Mouse (Mus musculus) spleen, postnatal 14 days (tissue): ENCODE measurements around the gene Gm11985.
A peak's percentile ranks its signal among the peaks of the same experiment; 100 is the strongest.
"Not testable (repeated sequence)": the region's sequence is repeated elsewhere in the genome, so short reads cannot be mapped to it uniquely, and the experiment has no call there.

Experiments used
- DNase-seq, 2 experiments: peaks; one replicate each; pipeline ENCODE4 v3.0.0; 2021 to 2022; ENCODE audit warnings: low spot score in 2 of 2

The Gm11985 gene

GRCm38 (mm10) chr11:7188469-7188868 is at the start of gene Gm11985:
TSS of gene Gm11985 (minus strand) at chr11:7188569.
- no peak for DNase-seq

- no peak for DNase-seq
Observed at GRCm38 (mm10) chr11:7237712-7238111, 49.3 kb upstream of the Gm11985 start.

GRCm38 (mm10) chr11:7236751-7237150 is 48.4 kb upstream of the Gm11985 start:
- DNase-seq, result no peak

GRCm38 (mm10) chr11:7234981-7235609 is 46.7 kb upstream of the Gm11985 start:
- no peak for DNase-seq

- no peak for DNase-seq
Observed at GRCm38 (mm10) chr11:7234436-7234835, 46.1 kb upstream of the Gm11985 start.

- no peak for DNase-seq
Observed at GRCm38 (mm10) chr11:7233333-7233732, 45.0 kb upstream of the Gm11985 start.

- no peak for DNase-seq
Observed at GRCm38 (mm10) chr11:7231958-7232357, 43.6 kb upstream of the Gm11985 start.

GRCm38 (mm10) chr11:7230000-7230399 is 41.6 kb upstream of the Gm11985 start:
- no peak for DNase-seq

- no peak for DNase-seq
Observed at GRCm38 (mm10) chr11:7228107-7228506, 39.7 kb upstream of the Gm11985 start.

GRCm38 (mm10) chr11:7226810-7227550 is 38.6 kb upstream of the Gm11985 start:
- no peak for DNase-seq

- DNase-seq, result no peak
Observed at GRCm38 (mm10) chr11:7226200-7226599, 37.8 kb upstream of the Gm11985 start.

- DNase-seq, result not testable (repeated sequence)
Observed at GRCm38 (mm10) chr11:7221826-7222225, 33.5 kb upstream of the Gm11985 start.

GRCm38 (mm10) chr11:7215703-7216102 is 27.3 kb upstream of the Gm11985 start:
- DNase-seq, result no peak

- DNase-seq, result no peak
Observed at GRCm38 (mm10) chr11:7214761-7215160, 26.4 kb upstream of the Gm11985 start.

GRCm38 (mm10) chr11:7214342-7214660 is 25.9 kb upstream of the Gm11985 start:
- DNase-seq, result no peak

- DNase-seq, result no peak
Observed at GRCm38 (mm10) chr11:7213501-7214341, 25.4 kb upstream of the Gm11985 start, which contains the start of gene Igfbp3. TSS of gene Igfbp3 (minus strand) at chr11:7213923.

- no peak for DNase-seq
Observed at GRCm38 (mm10) chr11:7213161-7213500, 24.8 kb upstream of the Gm11985 start.

GRCm38 (mm10) chr11:7212126-7212798 is 23.9 kb upstream of the Gm11985 start:
- no peak for DNase-seq

GRCm38 (mm10) chr11:7211211-7211610 is 22.8 kb upstream of the Gm11985 start:
- no peak for DNase-seq

GRCm38 (mm10) chr11:7210343-7210742 is 22.0 kb upstream of the Gm11985 start:
- DNase-seq, result peak in 1 of 2 experiments; percentile 12

- DNase-seq, result no peak
Observed at GRCm38 (mm10) chr11:7203846-7204245, 15.5 kb upstream of the Gm11985 start.

GRCm38 (mm10) chr11:7202206-7202605 is 13.8 kb upstream of the Gm11985 start:
- no peak for DNase-seq
